Mouse (Mus musculus): ENCODE results near the gene Lrrc10.

DNA sequence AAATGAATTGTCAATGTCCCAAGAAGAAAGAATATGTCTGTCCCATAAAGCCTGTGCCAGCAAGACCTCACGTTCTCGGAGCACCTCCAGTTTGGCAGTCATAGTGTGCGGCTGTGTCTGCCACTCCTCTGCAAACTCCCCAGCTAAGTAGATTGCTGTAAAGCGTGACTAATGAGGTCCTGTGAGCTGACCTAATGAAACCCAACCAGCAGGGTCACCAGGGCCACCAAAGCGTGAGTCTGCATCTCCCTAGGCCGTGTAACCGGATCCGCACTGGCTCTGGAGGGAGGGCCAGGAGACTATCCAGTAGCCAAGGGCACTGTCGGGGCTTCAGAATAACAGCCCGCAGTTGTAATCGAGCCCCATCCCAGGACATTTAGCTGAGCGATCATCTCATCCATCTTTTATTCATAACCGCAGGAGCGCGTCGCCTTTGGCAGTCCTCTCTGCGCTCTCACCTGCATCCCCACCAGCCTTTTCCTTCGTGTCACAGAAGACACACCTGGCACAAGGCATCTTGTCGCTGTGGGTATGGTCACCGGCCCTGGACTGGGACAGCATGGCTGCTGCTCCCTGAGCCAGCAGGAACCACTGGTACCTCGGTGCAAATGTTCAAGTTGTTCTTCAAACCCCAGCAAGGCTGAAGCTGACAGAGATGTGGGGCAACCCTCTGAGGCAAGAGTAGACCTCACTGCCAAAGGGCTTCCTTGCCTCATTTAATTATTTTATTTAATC lies 24.0 kb upstream of the Lrrc10 start:
- no peak for TF ChIP-seq CTCF (IDR thresholded peaks at IDR 0.05; ENCODE audit: extremely low read depth, insufficient read length, insufficient replicate concordance, low read depth, low read length)
- TF ChIP-seq POLR2A (IDR thresholded peaks at IDR 0.05; ENCODE audit: low read depth, low read length) = no peak
